Mouse (Mus musculus) ES-E14 (cell line): Measurements from ENCODE around the gene Sesn1.

Experiments
- HCFC1 ChIP-seq: IDR thresholded peaks from 2 replicates; pipeline ENCODE4 v1.6.1; 2012; ENCODE audit warnings: low read length, inconsistent platforms, borderline replicate concordance; ENCODE audit not compliant: insufficient read depth
- MAFK ChIP-seq: IDR thresholded peaks from 2 replicates; pipeline ENCODE4 v1.6.1; 2014; ENCODE audit warnings: mild to moderate bottlenecking, low read depth, low read length, inconsistent platforms; ENCODE audit not compliant: insufficient read depth

GRCm38 (mm10) chr10:41867956-41868355 is 58.2 kb downstream of the Sesn1 start:
- no peak for TF ChIP-seq MAFK
- no peak for TF ChIP-seq HCFC1
